Mouse (Mus musculus): ENCODE measurements around the gene Ppp4c.

The Ppp4c gene

DNA sequence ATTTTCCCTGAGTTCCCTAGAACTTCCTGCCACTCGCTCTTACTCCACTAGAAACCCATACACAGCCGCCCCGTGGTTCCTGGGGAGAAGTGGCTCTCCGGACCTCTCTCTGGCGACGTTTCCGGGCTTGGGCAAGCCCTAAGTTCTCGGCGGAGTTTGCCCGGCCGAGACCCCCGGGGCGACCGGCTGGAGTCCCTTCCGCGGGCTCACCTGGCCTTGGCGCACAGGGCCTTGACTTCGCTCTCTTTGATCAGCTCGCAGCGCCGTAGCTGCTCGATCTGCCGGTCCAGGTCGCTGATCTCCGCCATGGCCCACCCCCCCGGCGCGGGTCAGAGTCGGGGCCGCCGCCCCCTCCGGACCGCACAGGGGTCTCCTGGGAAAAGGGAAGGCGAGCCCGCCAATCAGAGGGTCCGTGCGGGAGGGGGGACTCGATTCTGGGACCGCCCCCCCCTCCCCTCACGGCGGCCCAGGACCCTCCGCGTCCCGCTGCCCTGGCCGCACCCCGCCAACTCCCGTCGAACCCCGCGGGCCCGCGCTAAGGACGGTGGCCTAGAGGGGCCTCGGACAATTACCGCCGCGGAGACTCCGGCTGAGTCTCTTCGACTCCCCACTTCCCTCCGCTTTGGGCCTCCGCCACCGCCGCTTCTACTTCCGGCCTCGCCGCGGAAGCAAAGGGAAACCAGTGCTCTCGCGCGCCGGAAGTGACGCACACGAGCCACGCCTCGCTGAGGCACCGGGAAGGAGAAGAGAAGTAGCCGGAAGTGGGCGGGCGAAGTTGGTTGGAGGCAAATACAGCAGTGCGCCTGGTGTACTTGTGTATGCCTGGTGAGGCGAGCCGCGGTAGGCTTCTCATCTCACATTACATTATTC, at the start of gene Ppp4c:
Gene Ppp4c (minus strand): TSS at position 646 of the 870 bp plus-strand sequence.
- in situ Hi-C loops (cut with MboI; ENCODE audit: unreplicated experiment in 2 of 2): no loop called here

DNA sequence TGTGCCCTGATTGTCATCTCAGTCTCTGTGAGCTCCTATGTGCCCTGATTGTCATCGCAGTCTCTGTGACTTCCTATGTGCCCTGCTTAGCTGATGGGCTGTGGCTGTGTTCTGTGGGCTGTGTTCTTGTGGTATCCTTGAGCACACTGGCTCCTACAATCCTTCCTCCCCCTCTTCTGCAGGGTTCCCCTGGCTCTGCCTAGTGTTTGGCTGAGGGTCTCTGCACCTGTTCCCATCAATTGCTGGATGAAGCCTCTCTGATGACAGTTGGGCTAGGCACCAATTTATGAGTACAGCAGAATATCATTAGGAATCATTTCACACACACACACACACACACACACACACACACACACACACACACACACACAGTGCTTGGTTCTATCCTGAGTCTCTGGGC, 41.0 kb upstream of the Ppp4c start:
- in situ Hi-C loops (cut with MboI; ENCODE audit: unreplicated experiment in 2 of 2): loop anchor here (5.0 to 25.0 kb wide), 4 partner anchors 129 to 352 kb away; partner anchors contain the start of genes Pagr1a (in 1 of the 2), Pagr1b (in 1 of the 2) and Sez6l2 (in 1 of the 2)

DNA sequence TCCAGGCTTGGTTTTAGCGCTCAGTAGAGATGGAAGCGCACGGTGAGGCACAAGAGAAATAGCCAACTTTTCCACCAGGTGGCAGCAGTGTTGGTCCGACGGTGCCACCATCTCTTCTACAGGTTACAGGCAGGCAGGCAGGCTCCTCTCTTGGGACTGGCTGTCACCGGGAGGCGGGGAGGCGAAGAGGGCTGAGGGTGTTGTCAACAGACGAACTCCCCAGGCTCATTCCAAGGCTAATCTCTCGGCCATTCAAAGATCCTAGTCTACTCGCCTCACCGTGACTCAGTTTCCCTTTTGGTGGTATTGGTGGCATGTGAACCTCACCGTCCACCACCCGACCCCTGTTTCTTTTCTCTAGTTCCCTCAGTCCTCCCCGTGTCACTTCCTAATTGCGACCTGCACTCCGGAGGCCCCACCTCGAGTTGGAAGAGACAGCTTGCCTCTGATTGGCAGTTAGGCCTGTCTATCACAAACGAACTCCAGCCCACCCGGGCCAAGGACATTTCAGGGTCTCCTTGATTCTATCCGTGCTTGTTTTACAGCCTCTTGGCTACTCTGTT, 39.8 kb upstream of the Ppp4c start:
- in situ Hi-C loops (cut with MboI; ENCODE audit: unreplicated experiment in 2 of 2): loop anchor here (5.0 to 25.0 kb wide), 4 partner anchors 130 to 353 kb away; partner anchors contain the start of genes Pagr1a (in 1 of the 2), Pagr1b (in 1 of the 2) and Sez6l2 (in 1 of the 2)

- in situ Hi-C loops (cut with MboI; ENCODE audit: unreplicated experiment in 2 of 2): loop anchor here (5.0 to 25.0 kb wide), 4 partner anchors 131 to 353 kb away; partner anchors contain the start of genes Pagr1a (in 1 of the 2), Pagr1b (in 1 of the 2) and Sez6l2 (in 1 of the 2)
Measured at GRCm38 (mm10) chr7:126831539-126831938, 39.2 kb upstream of the Ppp4c start, which contains the start of gene 4930451I11Rik. 4930451I11Rik (minus strand) TSS chr7:126831639.

- in situ Hi-C loops (cut with MboI; ENCODE audit: unreplicated experiment in 2 of 2): loop anchor here (10.0 to 25.0 kb wide), 3 partner anchors 119 to 389 kb away; partner anchors contain the start of genes Asphd1 (in 1 of the 2) and Sez6l2 (in 1 of the 2)
Measured at GRCm38 (mm10) chr7:126825952-126826351, 33.7 kb upstream of the Ppp4c start.

DNA sequence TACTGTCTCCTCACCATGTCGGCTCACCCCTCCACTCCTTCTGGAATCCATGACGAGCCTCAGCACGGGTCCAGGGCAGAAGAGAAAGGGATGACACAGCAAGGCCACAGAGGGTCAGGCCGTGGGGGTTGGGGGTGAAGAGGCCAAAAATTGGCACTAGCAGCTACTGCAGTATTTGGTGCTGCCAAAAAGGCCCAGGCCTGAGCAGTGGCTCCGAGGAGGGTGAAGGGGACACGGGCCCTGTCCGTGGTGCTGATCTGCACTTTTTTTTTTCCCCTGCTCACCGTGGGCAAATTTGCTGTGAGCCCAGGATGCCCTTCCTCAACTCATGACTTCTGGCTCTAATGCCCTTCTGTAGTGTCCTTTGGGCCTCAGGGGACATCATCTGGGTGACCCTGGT, 33.1 kb upstream of the Ppp4c start:
- in situ Hi-C loops (cut with MboI; ENCODE audit: unreplicated experiment in 2 of 2): loop anchor here (10.0 to 25.0 kb wide), 3 partner anchors 119 to 389 kb away; partner anchors contain the start of genes Asphd1 (in 1 of the 2) and Sez6l2 (in 1 of the 2)

- in situ Hi-C loops (cut with MboI; ENCODE audit: unreplicated experiment in 2 of 2): loop anchor here (10.0 kb wide), 2 partner anchors 121 to 391 kb away; partner anchors contain the start of gene Asphd1 (in 1 of the 2)
Measured at GRCm38 (mm10) chr7:126823940-126824339, 31.6 kb upstream of the Ppp4c start.

- in situ Hi-C loops (cut with MboI; ENCODE audit: unreplicated experiment in 2 of 2): loop anchor here (10.0 kb wide), 2 partner anchors 122 to 392 kb away; partner anchors contain the start of gene Asphd1 (in 1 of the 2)
Measured at GRCm38 (mm10) chr7:126823202-126823711, 31.0 kb upstream of the Ppp4c start.

DNA sequence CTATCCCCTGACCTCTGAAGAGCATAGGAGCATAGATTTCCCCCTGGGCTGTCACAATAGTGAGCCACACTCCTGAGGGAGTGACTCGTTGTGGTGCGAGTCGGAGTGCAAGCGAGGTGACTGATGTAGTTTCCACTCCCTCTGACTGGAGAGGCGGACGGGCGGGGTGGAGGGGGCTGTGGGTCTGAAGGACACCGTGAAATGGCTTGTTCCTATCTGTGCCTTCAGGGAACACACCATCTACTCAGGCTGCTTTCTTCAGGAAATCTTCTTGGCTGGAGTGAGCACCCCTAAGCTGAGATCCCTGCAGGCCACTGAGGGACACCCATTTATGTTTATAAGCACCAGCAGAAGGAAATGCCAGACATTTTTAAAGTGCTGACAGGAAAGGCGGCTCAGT, 30.4 kb upstream of the Ppp4c start:
- in situ Hi-C loops (cut with MboI; ENCODE audit: unreplicated experiment in 2 of 2): loop anchor here (10.0 kb wide), 2 partner anchors 122 to 392 kb away; partner anchors contain the start of gene Asphd1 (in 1 of the 2)

DNA sequence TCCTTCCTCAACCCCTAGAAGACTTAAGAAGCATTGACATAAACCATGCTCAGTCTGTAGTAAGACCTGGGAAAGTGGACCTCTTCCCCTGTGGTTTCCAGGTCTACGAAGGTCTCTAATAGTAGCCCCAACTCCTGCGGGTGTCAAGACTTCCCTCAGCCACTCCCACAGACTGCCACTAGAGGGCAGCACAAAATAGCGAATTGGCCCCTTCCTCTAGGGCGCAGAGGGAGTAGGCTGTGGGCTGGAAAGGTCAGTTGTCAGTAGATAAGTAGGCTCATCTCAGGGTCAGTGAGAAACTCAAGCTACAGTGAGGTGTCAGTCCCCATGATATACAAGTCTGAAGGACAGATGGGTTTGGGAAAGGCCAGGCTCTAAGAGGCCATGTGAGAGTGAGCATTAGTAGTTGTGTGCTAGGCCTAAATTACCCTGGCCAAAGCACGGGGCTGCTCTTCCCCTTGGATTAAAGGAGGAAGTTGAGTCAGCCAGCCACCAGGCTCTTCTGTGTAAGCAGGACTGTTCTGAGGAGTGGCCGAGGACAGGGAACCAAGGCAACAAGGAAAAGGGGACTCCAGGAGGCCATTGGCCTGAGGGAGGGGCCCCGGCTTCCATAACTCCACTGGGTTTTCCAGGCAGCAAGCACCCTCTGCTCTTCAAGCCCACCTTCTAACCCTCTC, 29.7 kb upstream of the Ppp4c start:
- in situ Hi-C loops (cut with MboI; ENCODE audit: unreplicated experiment in 2 of 2): loop anchor here (10.0 kb wide), 2 partner anchors 123 to 393 kb away; partner anchors contain the start of gene Asphd1 (in 1 of the 2)

GRCm38 (mm10) chr7:126818818-126819217, 26.5 kb upstream of the Ppp4c start:
- in situ Hi-C loops (cut with MboI; ENCODE audit: unreplicated experiment in 2 of 2): loop anchor here in 1 of 2 experiments (5.0 kb wide), 1 partner anchor 293 kb away; no protein-coding TSS in a partner anchor

GRCm38 (mm10) chr7:126817595-126817994, 25.3 kb upstream of the Ppp4c start:
- in situ Hi-C loops (cut with MboI; ENCODE audit: unreplicated experiment in 2 of 2): loop anchor here in 1 of 2 experiments (5.0 kb wide), 1 partner anchor 295 kb away; no protein-coding TSS in a partner anchor

DNA sequence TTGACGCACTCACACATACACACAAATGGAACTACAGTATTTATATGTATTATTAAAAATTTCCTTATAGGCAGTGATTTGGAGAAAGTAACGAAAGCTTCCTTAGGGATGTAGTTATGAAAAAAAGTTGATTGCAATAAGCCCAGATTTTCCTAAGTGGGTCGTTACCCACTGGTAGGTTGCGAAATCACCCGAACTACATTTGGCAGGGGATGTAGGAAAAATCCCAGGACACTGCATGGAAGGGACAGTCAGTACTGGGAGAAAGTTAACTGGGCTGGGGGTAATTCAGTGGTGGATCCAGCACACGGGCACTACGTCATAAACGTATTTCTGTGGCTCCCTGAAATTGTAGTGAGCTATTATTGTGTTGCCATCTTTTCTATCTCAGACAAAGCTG, 24.2 kb upstream of the Ppp4c start:
- in situ Hi-C loops (cut with MboI; ENCODE audit: unreplicated experiment in 2 of 2): loop anchor here in 1 of 2 experiments (5.0 kb wide), 1 partner anchor 296 kb away; no protein-coding TSS in a partner anchor

DNA sequence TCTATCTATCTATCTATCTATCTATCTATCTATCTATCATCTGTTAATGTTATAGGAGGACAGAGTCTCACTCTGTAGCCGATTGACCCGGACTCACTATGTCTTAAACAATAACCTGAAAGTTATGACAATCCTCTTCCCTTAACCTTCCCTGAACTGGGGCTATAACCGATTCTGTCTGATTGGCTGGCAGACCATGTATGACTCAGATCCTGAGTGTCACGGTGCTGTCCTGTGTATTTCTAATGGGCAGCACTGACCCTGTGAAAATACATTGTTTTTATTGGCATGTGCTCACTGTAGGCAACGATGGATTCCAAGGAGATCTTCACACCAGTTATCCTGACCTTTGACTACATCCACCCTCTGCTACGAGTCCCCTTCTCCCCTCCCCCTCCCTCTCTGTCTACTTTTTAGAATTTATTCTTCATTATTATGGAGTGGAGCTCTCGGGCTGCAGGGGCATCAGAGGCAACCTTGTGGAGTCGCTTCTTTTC, 23.5 kb upstream of the Ppp4c start:
- in situ Hi-C loops (cut with MboI; ENCODE audit: unreplicated experiment in 2 of 2): loop anchor here in 1 of 2 experiments (5.0 kb wide), 1 partner anchor 297 kb away; no protein-coding TSS in a partner anchor

DNA sequence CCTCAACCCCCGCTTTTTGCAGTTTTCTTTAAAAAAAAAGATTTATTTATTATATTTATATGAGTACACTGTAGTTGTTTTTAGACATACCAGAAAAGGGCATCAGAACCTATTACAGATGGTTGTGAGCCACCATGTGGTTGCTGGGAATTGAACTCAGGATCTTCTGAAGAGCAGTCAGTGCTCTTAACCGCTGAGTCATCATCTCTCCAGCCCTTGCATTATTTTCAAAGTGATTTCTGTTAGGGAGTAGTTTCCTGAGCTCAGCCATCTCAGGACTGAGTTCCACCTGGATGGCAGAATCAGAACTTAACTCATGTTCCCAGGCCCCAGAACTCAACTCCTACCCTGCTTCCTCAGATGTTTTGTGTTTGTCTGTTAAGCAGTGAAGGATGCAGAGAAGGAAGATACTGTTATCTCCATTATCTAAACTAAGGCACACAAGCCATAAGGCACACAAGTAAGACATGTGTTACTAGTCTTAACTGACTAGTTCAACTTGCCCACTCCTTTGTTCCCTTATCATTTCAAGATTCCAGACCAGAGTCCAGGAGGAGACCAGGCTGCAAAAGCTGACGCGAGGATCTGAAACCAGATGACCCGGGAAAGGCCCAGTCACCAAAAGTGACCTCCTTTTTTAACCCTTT, 17.6 kb upstream of the Ppp4c start:
- in situ Hi-C loops (cut with MboI; ENCODE audit: unreplicated experiment in 2 of 2): no loop called here

DNA sequence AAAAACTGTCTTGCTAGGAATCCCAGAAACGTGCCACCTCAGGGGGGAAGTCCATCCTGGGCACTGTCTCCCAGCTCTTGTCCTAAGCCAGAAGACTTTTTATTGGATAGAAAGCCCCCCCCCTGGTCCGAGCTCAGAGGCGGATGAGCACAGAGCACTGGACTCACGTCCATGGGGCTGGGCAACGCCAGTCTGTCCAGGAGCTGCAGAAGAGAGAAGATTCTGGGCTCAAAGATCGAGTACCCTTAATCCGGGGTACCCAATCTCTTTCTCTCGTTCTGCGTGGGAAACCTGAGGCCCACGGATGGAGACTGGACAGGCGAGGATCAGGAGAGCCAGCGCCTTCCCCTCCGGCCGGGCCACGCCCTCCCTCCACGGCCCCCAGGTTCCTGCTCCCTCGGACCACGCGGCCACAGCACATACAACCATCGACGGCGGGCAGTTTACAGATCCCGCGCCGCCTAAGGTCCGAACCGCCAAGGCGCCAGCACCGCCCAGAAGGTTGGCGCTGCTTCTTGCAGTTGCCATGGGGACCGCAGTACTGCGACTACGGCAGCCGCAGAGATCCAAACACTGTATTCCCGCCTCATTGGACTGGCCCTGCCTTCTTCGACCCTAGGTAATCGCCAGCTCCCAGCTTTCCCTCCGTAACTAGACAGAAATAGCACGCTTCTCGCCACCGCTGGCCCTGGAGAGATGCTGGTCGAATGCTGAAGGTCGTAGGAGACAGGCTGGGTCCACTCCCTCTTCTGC, 16.6 kb upstream of the Ppp4c start:
- in situ Hi-C loops (cut with MboI; ENCODE audit: unreplicated experiment in 2 of 2): no loop called here

- in situ Hi-C loops (cut with MboI; ENCODE audit: unreplicated experiment in 2 of 2): no loop called here
Measured at GRCm38 (mm10) chr7:126807405-126807804, 15.1 kb upstream of the Ppp4c start.

DNA sequence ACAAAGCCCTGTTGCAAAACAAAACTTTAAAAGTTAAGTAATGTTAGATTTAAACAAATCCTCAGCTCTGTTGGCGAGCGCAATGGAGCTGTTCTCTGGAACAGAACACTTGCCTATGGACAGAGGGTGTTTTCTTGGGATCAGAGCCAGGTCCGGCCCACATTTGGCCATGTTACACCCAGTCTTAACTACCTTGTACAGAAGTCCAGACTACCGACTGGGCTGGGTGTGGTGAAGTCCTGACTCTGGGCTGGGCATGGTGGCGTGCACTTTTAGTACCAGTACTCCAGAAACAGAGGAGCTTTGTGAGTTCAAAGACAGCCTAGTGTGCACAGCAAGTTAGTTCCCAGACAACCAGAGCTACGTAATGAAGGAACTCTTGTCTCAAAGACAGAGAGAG, 14.7 kb upstream of the Ppp4c start:
- in situ Hi-C loops (cut with MboI; ENCODE audit: unreplicated experiment in 2 of 2): no loop called here

Measured in v-Abl transformed pro-B cells (cell line).